Mouse (Mus musculus): ENCODE data around the gene Ntng1. TPM values are rescaled to one million over a fixed set of nuclear protein-coding genes. Genes with fewer than 3 reads are reported as not detected.
A peak's percentile ranks its signal among the peaks of the same experiment; 100 is the strongest.

Ntng1 gene
- 3.8 and 7.1 TPM in 2 replicates for polyA plus RNA-seq (2014; fragmentation: Nextera tagmentation; extraction: Ambion mirVana)

GRCm38 (mm10) chr3:110143206-110144061, at the start of gene Ntng1:
Gene Ntng1, minus strand, starts transcription at chr3:110144011.
- H3K36me3 ChIP-seq (ENCODE audit: control insufficient read depth, insufficient read depth, low read length): no peaks in the 10 kb centered on the region
- H3K4me2 ChIP-seq (replicated peaks; ENCODE audit: low read depth, low read length): peak within 1 kb of the TSS; percentile 100
- under 1% methylated on average over 52 of the region's 52 CpGs for WGBS
- no peaks in the 10 kb centered on the region for H3K4me1 ChIP-seq (replicated peaks; ENCODE audit: control insufficient read depth, insufficient read depth, low read length)
- H3K9ac ChIP-seq (ENCODE audit: low read depth, low read length): peak within 1 kb of the TSS; percentile 59
- H3K27me3 ChIP-seq (ENCODE audit: control insufficient read depth, insufficient read depth, low read length): no peaks in the 10 kb centered on the region
- no peaks in the 10 kb centered on the region for H3K9me3 ChIP-seq (ENCODE audit: control insufficient read depth, low read length)
- H3K27ac ChIP-seq (ENCODE audit: low read depth, low read length): 0 out of 2 replicates have a peak within 1 kb of the TSS, but pooled peaks have one; percentile 30
- DNase-seq (ENCODE audit: low spot score) (peak; percentile 70), ATAC-seq (ENCODE audit: low FRiP score) (peak; percentile 58)
- peak within 1 kb of the TSS; percentile 65 for H3K4me3 ChIP-seq (ENCODE audit: low read depth, low read length)

- no peak for ATAC-seq (ENCODE audit: low FRiP score)
- Histone ChIP-seq H3K4me3 (ENCODE audit: low read depth, low read length) (no peak overlapping the region), H3K36me3 (ENCODE audit: control insufficient read depth, insufficient read depth, low read length) (no peaks in the 10 kb centered on the region), H3K4me2 (replicated peaks; ENCODE audit: low read depth, low read length) (no peak overlapping the region), H3K27ac (ENCODE audit: low read depth, low read length) (no peak overlapping the region), H3K27me3 (ENCODE audit: control insufficient read depth, insufficient read depth, low read length) (no peaks in the 10 kb centered on the region), H3K4me1 (replicated peaks; ENCODE audit: control insufficient read depth, insufficient read depth, low read length) (no peaks in the 10 kb centered on the region), H3K9ac (ENCODE audit: low read depth, low read length) (no peak overlapping the region), H3K9me3 (ENCODE audit: control insufficient read depth, low read length) (no peaks in the 10 kb centered on the region)
- no peak for DNase-seq (ENCODE audit: low spot score)
- 84% methylated on average over 5 of the region's 5 CpGs for WGBS
Observed at GRCm38 (mm10) chr3:110187401-110187948, 43.7 kb upstream of the Ntng1 start.

DNA sequence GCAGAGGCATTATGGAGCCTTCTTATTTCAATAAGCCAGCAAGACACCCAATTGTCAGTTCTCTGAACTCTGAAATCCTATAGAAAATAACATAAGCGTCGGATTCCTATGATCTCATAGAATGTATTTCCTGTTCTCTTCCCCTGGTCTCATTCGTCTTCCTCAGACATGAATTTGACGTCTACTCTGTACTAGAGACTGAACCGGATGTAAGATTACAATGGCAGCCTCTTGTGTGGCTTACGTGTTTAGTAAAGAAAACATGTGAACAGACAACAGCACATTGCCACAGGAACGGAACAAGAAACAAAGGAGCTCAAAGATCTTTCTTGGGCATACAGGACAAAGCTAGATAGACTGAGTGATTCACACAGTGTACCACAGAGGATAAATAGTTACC, 5.3 kb upstream of the Ntng1 start:
- no peak overlapping the region for H3K4me3 ChIP-seq (ENCODE audit: low read depth, low read length)
- 79% methylated on average over 7 of the region's 7 CpGs for WGBS
- H3K9ac ChIP-seq (ENCODE audit: low read depth, low read length): no peak overlapping the region
- no peak for ATAC-seq (ENCODE audit: low FRiP score)
- H3K27me3 ChIP-seq (ENCODE audit: control insufficient read depth, insufficient read depth, low read length): no peaks in the 10 kb centered on the region
- no peak overlapping the region for H3K4me2 ChIP-seq (replicated peaks; ENCODE audit: low read depth, low read length)
- no peaks in the 10 kb centered on the region for H3K9me3 ChIP-seq (ENCODE audit: control insufficient read depth, low read length)
- H3K4me1 ChIP-seq (replicated peaks; ENCODE audit: control insufficient read depth, insufficient read depth, low read length): no peaks in the 10 kb centered on the region
- DNase-seq (ENCODE audit: low spot score): no peak
- no peak overlapping the region for H3K27ac ChIP-seq (ENCODE audit: low read depth, low read length)
- no peaks in the 10 kb centered on the region for H3K36me3 ChIP-seq (ENCODE audit: control insufficient read depth, insufficient read depth, low read length)

- H3K27ac ChIP-seq (ENCODE audit: low read depth, low read length): no peak overlapping the region
- H3K4me3 ChIP-seq (ENCODE audit: low read depth, low read length): no peak overlapping the region
- ATAC-seq (ENCODE audit: low FRiP score) (no peak; the same call in 1 of the 2 replicates), DNase-seq (ENCODE audit: low spot score) (no peak)
- H3K9ac ChIP-seq (ENCODE audit: low read depth, low read length): no peak overlapping the region
- H3K27me3 ChIP-seq (ENCODE audit: control insufficient read depth, insufficient read depth, low read length): no peaks in the 10 kb centered on the region
- no peaks in the 10 kb centered on the region for H3K4me1 ChIP-seq (replicated peaks; ENCODE audit: control insufficient read depth, insufficient read depth, low read length)
- WGBS: 38% methylated on average over 6 of the region's 6 CpGs
- H3K36me3 ChIP-seq (ENCODE audit: control insufficient read depth, insufficient read depth, low read length): no peaks in the 10 kb centered on the region
- H3K4me2 ChIP-seq (replicated peaks; ENCODE audit: low read depth, low read length): no peak overlapping the region; the same call in 1 of the 2 replicates
- no peaks in the 10 kb centered on the region for H3K9me3 ChIP-seq (ENCODE audit: control insufficient read depth, low read length)
Observed at GRCm38 (mm10) chr3:110144301-110145055, 667 bp upstream of the Ntng1 start.

DNA sequence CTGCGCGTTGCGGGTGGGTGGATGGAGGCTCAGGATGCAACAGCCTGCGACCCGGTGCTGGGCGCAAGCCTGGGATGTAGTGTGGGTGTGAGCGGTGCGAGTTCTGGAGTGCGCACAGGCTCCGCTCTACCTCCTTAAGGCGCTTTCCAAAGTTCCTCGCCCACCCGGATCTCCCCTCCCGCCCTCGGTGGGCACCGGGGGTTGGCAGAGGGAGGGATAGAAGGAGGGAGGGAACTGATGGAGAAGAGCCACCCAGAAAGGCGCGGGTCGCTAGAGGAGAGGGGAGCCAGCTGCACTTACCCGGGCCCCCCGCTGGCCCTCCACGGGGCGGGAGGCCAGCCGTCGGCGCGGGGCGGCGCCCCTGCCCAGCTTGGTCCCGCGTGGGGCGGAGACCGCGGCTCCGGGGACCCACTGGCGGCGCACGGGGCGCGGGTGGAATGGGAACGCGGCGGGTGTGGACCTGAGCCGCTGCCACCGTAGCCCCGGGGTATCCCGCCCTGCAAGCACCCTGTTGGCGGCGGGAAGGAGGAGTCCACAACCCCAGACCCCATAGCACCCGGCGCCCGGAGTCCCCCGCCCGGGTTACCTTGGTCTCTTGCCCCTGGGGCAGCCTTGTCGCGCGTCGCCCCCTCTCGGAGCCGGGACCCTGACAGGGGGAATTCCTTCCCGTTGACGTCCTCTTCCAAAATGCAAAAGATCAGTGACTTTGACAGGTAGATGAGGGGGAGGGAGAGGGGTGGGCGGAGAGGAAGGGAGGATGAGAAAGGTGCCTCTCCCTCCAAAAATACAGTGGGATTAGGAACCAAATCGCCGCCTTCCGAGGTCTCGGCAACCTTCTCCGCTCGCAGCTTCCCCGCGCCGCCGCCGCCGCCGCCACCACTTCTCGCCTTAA, 1.3 kb downstream of the Ntng1 start:
- H3K27ac ChIP-seq (ENCODE audit: low read depth, low read length): peak overlapping the region; percentile 17; the same call in 1 of the 2 replicates
- peak; percentile 63 for DNase-seq (ENCODE audit: low spot score)

DNA sequence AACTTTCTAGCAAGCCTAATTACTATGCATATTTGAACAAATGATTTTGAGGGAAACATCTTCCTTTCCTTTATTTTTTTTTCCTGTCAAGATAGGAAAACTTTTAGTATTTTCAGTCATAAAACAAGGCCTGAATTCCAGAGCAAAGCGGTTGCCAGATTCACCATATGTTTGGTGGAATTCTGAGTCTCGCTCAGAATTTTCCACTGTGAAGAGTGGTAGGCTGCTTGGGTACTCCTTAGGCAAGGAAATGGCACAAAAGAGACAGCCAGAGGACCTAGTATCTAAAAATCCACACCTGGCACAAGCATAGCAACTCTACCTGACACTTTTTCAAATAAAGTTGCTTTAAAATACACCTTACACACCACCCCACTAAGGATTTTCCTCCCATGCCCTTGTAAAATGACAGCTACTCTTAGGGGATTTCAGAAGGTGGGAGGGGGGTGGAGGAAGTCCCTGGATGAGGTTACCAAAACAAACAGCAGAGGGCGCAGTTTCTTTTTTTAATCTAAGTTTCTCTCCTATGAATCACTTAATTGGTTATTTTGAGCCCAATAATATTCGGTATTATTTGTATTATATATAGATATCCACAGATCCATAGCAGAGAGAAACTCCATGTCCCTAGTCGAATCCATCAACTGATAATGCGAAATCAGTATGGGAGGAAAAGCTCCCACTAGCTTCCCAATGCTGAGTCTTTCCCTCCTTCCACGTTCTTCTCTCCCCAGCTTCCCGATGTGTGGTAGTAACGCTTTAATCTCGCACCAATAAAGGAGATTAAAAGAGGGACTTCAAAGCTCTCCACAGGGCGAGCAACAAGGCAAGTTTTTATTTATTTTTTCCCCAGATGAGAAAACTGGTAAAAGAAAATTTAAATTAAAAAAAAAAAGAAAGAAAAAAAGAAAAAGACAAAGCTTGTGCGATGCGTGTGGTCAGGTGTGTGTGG, 2.2 kb downstream of the Ntng1 start:
- ATAC-seq (ENCODE audit: low FRiP score) (peak; percentile 30), DNase-seq (ENCODE audit: low spot score) (peak; percentile 84)
- 4% methylated on average over 13 of the region's 13 CpGs for WGBS
- H3K9ac ChIP-seq (ENCODE audit: low read depth, low read length): peak overlapping the region; percentile 59
- H3K4me1 ChIP-seq (replicated peaks; ENCODE audit: control insufficient read depth, insufficient read depth, low read length): no peaks in the 10 kb centered on the region
- no peaks in the 10 kb centered on the region for H3K36me3 ChIP-seq (ENCODE audit: control insufficient read depth, insufficient read depth, low read length)
- H3K27ac ChIP-seq (ENCODE audit: low read depth, low read length): no peak overlapping the region
- H3K4me3 ChIP-seq (ENCODE audit: low read depth, low read length): peak overlapping the region; percentile 65
- H3K9me3 ChIP-seq (ENCODE audit: control insufficient read depth, low read length): no peaks in the 10 kb centered on the region
- peak overlapping the region; percentile 100 for H3K4me2 ChIP-seq (replicated peaks; ENCODE audit: low read depth, low read length)
- no peaks in the 10 kb centered on the region for H3K27me3 ChIP-seq (ENCODE audit: control insufficient read depth, insufficient read depth, low read length)

More for the DNA sequence above, 1.3 kb downstream of the Ntng1 start:
- Histone ChIP-seq H3K9me3 (ENCODE audit: control insufficient read depth, low read length) (no peaks in the 10 kb centered on the region), H3K4me1 (replicated peaks; ENCODE audit: control insufficient read depth, insufficient read depth, low read length) (no peaks in the 10 kb centered on the region), H3K27me3 (ENCODE audit: control insufficient read depth, insufficient read depth, low read length) (no peaks in the 10 kb centered on the region), H3K36me3 (ENCODE audit: control insufficient read depth, insufficient read depth, low read length) (no peaks in the 10 kb centered on the region), H3K4me2 (replicated peaks; ENCODE audit: low read depth, low read length) (peak overlapping the region; percentile 100), H3K4me3 (ENCODE audit: low read depth, low read length) (peak overlapping the region; percentile 65), H3K9ac (ENCODE audit: low read depth, low read length) (peak overlapping the region; percentile 59)
- WGBS: under 1% methylated on average over 64 of the region's 77 CpGs
- ATAC-seq (ENCODE audit: low FRiP score): peak; percentile 59

DNA sequence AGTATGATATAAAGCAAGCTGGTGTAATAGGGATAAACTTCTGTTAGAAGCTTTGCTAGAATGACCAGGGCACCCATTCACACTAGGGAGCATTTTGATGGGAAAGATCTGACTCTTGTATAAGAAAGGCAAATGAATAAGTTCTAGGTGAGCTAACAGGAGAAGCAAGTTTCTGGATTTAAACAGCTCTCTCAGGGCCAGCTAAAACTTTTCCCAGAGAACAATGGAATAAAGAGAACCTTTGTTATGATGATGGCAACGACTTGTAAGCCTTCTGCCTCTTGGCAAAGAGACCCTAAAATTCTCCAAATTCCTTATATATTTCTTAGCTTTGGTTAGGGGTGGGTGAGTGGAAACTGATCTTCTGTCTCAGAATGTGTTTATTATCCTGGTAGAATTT, 7.7 kb downstream of the Ntng1 start:
- 6% methylated on average over 1 of the region's 1 CpGs for WGBS
- Histone ChIP-seq H3K9ac (ENCODE audit: low read depth, low read length) (no peak overlapping the region), H3K27ac (ENCODE audit: low read depth, low read length) (no peak overlapping the region), H3K36me3 (ENCODE audit: control insufficient read depth, insufficient read depth, low read length) (no peaks in the 10 kb centered on the region), H3K4me3 (ENCODE audit: low read depth, low read length) (no peak overlapping the region), H3K4me2 (replicated peaks; ENCODE audit: low read depth, low read length) (no peak overlapping the region), H3K9me3 (ENCODE audit: control insufficient read depth, low read length) (no peaks in the 10 kb centered on the region), H3K4me1 (replicated peaks; ENCODE audit: control insufficient read depth, insufficient read depth, low read length) (no peaks in the 10 kb centered on the region), H3K27me3 (ENCODE audit: control insufficient read depth, insufficient read depth, low read length) (no peaks in the 10 kb centered on the region)
- no peak for DNase-seq (ENCODE audit: low spot score)
- ATAC-seq (ENCODE audit: low FRiP score): no peak
